Mouse (Mus musculus): ENCODE data around the gene Ap1s3. TPM values are rescaled to one million over a fixed set of nuclear protein-coding genes. Genes with fewer than 3 reads are reported as not detected.
A peak's percentile ranks its signal among the peaks of the same experiment; 100 is the strongest.

Ap1s3 gene
- polyA plus RNA-seq, 1 experiment from 2014 or later = 1.2 TPM

DNA sequence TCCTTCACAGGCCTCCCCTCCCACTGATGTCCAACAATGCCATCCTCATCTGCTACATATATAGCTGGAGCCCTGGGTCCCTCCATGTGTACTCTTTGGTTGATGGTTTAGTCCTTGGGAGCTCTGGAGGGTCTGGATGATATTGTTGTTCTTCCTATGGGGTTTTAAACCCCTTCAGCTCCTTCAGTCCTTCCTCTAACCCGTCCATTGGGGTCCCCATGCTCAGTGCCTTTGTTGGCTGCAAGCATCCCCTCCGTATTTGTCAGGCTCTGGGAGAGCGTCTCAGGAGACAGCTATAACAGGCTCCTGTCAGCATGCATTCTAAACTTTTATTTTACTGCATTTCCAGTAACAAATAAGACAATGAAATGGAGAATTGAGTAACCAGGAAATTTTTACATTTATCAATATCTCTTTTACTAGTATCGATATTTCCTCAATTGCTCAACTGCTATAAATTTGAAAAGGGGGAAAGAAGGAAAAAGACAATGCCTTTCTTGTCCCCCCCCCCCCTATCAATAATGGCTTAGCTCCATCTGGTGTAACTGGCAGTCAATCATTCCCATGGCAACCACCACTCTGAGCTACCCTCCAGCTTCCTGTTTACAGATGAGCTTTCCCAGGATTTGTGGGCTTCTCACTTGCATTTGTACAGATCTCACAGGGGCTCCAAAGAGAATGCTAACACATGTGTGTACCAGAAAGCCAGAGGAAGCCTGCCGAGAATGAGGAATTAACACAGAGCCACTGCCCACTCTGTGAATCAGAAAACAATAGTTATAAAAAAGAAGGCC is 73.2 kb downstream of the Ap1s3 start:
- no peak for DNase-seq (ENCODE audit: low spot score)

GRCm38 (mm10) chr1:79592721-79593277 is 79.0 kb downstream of the Ap1s3 start:
- DNase-seq (ENCODE audit: low spot score) = no peak

GRCm38 (mm10) chr1:79591091-79591490 is 80.7 kb downstream of the Ap1s3 start:
- DNase-seq (ENCODE audit: low spot score) = no peak

DNA sequence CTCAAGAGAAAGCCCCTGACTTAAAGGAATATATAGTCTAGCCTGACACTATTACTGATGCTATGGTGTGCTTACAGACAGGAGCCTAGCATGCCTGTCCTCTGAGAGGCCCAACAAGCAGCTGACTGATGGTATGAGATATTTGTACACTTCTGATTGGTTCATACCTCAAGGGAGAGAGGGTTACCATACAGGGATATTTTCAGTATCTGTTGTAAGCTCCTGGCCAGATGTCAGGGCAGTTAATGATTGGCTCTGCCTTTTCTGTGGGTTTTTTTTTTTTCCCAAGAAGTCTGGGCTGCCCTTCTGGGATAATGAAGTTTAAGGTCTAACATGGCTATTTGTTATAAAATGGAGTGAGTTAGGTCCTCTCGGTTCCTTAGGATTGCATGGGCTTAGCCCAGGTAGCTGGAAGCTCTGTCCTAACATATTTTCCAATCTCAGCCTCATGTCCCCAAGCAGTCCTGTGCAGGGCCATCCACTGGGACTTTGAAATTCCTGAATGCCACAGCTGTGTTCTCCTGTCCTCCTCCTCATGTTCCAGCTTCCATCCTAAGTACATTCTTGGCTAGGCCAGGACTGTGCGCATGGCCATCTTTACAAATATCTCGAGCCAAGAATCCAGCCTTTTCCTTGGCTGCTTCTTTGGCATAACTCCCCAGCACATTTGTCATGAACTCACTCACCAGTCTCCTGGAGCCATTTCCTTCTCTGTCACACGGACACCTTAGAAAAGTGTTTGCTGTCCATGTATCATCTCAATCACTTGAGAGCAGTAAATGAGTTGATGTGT is 81.6 kb downstream of the Ap1s3 start:
- no peak for DNase-seq (ENCODE audit: low spot score)

- no peak for DNase-seq (ENCODE audit: low spot score)
Measured at GRCm38 (mm10) chr1:79589424-79589823, 82.3 kb downstream of the Ap1s3 start.

DNA sequence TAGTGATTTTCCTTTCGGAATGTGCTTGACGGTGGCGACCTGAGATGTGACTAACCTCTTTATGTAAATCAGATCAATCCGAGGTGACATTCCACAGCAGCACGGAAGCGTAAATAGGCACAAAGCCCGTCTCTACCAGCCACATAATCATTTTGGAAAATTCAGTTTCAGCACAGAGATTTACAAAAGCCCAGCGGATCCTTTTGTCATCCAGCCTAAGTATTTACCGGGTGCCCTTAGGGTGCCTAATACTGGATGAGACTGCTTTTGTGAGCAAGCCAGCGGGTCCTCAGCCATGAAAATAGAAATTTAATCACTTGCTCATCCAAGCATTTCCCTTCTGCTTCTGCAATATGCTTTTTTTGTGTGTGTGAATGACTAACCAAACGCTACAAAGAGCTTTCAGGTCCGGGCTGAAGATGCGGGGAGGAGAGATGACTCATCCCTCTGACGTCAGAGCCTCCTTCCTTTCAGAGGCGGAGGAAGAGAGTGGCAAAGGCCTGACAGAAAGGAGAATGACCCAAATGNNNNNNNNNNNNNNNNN is 90.6 kb downstream of the Ap1s3 start:
- DNase-seq (ENCODE audit: low spot score) = peak; percentile 4

- no peak for DNase-seq (ENCODE audit: low spot score)
Measured at GRCm38 (mm10) chr1:79577357-79577756, 94.4 kb downstream of the Ap1s3 start.

- no peak for DNase-seq (ENCODE audit: low spot score)
Measured at GRCm38 (mm10) chr1:79571912-79572311, 99.9 kb downstream of the Ap1s3 start.

DNA sequence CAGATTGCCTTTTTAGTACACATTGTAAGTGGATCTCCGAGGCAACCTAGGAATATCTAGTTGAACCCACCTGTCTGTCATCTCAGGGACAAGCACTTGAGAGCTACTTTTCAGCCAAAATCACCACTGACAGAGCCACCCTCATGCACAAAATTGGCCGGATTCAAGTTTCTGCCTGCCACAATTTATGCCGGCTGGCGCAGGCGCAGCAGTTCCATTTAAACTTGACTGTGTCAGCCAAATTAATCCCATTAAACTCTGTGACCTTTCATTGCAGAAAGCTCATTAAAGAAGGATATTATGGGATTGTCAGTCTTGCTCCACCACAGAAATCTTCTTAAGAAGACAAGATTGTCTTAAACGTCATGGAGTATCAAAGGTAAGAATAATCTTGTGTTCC is 100.6 kb downstream of the Ap1s3 start:
- DNase-seq (ENCODE audit: low spot score) = no peak

GRCm38 (mm10) chr1:79561186-79561585 is 110.6 kb downstream of the Ap1s3 start:
- no peak for DNase-seq (ENCODE audit: low spot score)

Other genes with a start within 250 kb of the Ap1s3 start
- 0.49 and 0.75 TPM in 2 replicates for gene Scg2, start 231.9 kb downstream of the Ap1s3 start, polyA plus RNA-seq (2015; fragmentation: Nextera tagmentation; extraction: Ambion mirVana)
- gene Mrpl44, start 104.0 kb upstream of the Ap1s3 start, polyA plus RNA-seq (2015; fragmentation: Nextera tagmentation; extraction: Ambion mirVana) = 57.8 and 63.9 TPM in 2 replicates
- 16.6 and 18.5 TPM in 2 replicates for gene Wdfy1, start 104.2 kb upstream of the Ap1s3 start, polyA plus RNA-seq (2015; fragmentation: Nextera tagmentation; extraction: Ambion mirVana)
- gene Serpine2, start 189.2 kb upstream of the Ap1s3 start, polyA plus RNA-seq (2015; fragmentation: Nextera tagmentation; extraction: Ambion mirVana) = 48.0 and 54.6 TPM in 2 replicates

Measured in thymus, postnatal 0 days (tissue).